Mouse (Mus musculus) adrenal gland (tissue): Measurements from ENCODE around the gene Usp6nl.

Experiments used
- intact Hi-C: fragments of 180-260 bp; cut with DNase I; formaldehyde crosslinking; loops from one replicate; pipeline ENCODE4 v1.15.1; 2025

Gene Usp6nl

DNA sequence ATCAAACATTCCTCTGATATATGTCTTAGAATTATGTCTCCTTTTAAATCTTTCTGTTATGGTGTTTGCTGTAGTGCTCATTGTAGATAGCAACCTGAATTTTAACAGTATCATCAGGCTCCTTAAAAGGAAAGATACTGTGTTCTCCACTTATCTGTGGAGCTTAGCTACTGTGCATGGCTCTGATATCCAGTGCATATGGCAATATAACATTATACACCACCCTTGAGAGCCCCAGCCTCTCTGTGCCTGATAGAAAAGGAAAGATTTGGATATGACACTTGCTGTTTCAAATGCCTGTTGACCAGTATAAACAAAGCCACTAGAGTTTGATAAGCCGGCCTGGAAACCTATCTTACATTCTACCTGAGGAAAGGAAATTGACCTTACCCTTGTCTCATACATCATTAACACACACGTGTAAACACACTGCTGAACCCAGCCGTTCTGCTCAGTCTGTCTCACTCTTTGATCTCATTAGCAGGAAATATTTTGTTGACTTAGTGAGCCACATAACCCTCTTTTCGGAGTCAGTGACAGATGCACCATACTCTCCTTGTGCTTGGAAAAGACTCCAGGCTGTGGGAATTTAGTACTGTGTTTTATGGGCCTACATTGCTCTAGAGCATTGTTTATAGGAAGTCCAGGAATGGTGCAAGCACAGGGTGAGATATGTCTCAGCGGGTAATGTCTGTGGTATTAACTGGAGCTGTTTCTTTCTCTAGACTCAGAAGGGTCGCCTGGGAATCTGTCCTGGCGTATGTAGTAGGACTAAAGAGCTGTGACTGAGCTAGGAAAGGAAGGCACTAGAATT is 9.1 kb downstream of the Usp6nl start:
- intact Hi-C loops, result no loop called here

DNA sequence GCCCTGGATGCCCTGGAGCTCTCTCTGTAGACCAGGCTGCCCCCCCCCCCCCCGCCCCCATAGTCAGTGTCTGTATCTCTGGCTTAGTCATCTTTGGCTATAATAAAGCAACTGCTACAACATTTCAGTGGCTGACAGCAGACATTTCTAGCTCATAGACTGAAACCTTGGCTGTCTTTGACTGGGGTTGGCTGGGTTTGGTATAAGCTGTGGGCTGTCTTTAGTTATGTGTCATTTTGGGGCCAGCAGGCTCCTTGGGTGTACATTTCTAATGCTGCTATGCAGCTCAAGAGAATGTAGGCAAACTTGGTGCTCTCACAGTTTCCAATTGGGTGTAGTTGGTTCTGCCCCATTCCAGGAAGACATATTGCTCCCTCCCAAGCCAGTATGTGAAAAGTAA is 11.1 kb downstream of the Usp6nl start:
- intact Hi-C loops, result no loop called here

DNA sequence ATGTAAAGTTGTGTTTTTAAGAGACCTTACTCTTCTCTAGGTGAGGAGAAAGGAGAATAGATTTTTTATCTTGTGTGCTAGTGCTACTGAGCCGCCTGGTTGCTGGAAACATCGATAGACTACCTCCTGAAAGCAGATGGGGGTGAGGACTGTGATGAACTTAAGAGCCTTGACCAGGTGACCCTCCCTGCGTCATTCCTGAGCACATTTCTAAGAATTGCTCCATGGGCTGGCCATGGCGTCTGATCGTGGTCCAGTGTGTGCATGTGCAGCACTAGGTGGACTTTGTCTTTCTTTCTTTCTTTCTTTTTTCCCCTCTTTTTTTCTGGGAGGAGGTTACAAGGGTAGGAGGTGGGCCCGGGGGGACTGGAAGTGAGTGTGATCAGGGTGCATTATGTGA is 11.5 kb downstream of the Usp6nl start:
- intact Hi-C loops, result no loop called here

DNA sequence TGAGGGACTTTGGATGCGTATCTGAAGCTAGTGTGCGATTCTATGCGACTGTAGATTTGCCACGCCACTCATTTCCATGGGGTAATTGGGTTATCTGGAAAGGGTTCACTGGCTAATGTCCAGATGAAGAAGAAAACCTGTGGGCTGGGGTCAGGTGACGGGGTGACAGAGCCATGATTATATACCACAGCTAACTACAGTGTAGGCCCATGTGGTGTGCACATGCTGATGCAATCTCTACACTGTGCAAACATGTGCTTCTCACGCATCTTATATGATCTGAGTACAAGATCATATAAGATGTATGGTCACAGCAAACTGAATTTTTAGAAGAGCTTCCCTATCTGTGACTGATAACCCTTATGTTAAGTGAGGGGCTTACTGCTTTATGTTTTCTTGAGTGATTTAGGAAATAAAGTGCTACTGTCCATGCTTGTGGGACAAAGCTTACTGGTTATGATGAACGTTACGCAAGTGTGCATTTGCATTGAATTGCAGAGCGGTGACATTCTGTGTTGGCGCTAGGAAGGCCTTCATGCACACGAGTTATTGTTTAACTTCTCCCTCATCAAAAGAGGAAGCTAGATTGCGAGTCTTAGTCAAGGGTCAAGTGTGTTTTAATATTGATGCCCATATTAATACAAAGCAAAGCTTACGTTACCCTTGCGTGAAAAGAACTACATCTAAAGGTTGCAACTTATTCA is 12.7 kb downstream of the Usp6nl start:
- intact Hi-C loops, result no loop called here

DNA sequence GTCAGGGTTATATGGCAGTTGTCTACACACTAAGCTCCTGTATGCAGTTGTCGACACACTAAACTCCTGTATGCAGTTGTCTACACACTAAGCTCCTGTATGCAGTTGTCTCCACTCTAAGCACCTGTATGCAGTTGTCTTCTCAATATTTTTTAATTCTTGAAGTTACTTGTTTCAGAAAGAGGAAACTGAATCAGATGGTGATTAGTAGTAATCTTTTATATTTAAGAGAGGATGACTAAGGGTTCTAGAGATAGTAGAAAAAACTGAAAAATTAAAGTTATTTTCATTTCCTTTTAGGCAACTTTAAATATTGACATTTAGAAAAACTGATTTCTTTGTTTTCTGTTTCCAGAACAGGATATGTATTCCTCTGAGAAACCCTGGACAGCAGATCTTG is 13.5 kb downstream of the Usp6nl start:
- intact Hi-C loops, result no loop called here

DNA sequence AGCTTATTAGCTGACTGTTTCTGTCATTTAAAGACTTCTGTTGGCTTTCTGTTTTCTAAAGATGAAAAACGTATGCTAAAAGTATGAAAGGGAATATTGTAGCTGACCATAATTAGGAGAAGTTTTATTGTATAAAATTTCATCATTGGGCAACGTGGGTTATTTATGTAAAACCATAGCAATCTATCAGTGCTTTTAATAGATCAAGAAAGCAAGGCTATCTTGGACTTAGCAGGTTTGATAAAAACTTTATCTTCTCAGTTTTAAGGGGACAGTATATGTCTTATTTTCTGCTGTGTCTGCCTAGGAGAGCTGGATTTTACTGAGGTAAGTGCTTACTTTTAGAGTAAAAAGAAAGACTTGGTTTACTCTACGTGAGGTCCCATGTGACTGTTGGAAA is 14.2 kb downstream of the Usp6nl start:
- intact Hi-C loops, result no loop called here

DNA sequence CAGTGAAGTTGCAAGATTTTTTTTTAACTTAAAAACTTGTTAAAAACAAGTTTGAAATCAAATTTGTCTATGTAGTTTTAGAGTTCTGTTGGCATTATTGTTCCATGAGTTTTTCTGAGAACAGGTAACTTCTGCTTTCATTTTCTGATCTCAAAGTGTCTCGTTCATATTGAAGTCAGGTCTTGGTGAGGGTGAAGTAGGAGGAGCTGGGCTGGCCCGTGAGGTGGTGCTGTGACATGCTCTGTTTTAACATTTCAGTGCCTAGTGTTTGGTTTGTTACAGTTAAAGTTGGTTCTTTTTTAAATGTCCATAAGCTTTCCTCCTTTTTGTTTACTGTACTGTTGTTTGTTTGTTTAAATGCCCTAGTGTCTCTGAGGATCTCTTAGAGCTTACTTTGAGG is 15.0 kb downstream of the Usp6nl start:
- intact Hi-C loops, result no loop called here

DNA sequence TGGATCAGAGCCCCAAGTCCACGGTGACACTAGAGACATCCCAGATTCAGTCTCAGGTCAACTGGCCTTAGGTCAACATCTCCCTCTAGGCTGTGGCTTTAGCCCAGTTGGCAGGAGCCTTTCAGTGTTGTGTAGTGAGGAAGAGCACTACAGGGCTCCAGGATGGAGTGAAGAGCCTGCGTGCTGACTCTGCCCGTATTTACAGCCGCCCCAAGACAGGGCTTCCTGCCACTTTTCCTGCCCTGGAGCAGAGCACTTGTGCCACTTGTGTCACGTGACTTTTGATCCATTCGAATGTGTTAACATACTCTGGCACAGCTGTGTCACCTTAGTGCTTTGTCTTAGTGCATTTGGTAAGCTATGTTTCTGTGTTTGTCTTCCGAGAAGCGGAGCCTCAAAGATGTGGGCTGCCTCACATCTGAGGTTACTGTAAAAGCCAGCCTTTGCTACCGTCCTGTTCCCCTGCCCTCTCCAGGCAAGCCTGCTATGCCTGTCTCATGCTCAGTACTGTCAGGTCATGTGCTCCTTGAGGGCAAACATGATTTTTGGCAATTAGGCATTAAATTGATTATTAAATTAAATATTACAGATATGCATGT is 15.7 kb downstream of the Usp6nl start:
- intact Hi-C loops, result no loop called here

DNA sequence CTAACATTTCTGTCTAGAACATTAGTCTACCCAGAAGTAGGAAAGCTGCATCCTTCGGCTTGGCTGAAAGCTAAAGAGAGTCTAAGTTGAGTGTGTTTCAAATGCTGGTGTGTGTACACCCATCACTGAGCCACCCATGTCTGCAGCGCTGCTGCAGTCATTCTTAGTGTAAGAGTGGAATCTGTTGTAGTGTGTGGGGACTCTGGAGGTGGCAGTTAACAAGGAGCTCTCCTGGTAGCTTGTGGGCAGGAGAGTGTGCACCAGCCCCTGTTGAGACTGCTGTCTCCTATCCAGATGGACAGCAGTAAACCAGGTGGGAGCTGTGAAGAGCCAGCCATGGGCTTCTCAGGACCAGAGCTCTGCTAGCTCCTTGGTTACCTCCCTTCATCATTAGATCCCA is 18.0 kb downstream of the Usp6nl start:
- intact Hi-C loops, result no loop called here

DNA sequence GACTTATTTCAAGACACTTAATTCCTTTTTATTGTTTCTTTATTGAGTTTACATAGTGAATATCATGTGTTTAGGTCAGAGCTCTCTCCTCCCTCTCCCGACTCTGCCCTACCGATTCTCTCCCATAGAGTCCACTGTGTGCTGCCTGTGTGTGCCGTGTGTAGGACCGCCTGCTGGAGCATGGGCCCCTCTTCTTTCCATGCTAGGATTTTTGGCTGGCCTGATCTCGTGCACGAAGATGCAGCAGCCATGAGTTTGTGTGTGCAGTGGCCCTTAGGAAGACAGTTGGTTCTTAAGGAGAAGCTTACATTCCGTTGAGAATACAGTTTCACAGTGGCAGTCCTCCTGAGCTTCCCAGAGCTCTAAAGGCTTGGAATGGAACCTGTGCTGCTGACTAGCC is 19.0 kb downstream of the Usp6nl start:
- intact Hi-C loops, result no loop called here

DNA sequence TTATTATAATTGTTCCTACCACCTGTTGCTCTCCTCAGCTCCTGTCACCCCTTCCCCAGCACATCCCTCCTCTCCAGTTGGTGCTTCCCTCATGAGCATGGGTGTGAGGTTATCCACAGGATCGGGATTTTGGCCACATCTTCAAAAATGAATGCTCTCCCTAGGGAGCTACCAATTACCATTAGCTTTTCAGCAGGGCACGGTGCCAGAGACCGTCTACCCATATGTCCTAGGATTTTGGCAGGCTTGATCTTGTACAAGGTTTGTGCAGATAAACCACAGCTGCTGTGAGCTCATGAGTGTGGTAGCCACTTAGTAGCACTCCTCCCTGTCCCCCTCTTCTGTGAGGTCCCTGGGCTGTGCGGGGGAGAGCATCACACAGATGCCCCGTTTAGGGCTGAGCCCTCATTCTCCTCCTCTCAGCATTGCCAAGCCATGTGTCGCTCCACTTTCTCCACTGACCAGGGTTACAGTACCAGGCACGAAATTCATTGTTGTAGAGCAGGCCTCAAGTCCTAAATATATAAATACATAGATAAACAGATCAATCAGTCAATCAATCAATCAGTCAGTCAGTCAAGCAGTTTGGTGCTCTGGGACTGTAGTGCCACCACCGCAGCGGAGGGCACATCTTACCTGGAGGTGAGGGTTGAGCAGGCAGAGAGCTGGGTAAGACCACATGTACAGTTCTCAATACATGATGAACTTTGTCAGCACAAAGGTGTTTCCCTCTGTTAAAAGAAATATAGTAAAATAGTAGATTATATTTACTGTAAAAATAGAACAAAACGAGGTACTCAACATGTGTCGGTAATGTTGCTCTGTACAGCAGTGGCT is 27.0 kb downstream of the Usp6nl start:
- intact Hi-C loops, result no loop called here

DNA sequence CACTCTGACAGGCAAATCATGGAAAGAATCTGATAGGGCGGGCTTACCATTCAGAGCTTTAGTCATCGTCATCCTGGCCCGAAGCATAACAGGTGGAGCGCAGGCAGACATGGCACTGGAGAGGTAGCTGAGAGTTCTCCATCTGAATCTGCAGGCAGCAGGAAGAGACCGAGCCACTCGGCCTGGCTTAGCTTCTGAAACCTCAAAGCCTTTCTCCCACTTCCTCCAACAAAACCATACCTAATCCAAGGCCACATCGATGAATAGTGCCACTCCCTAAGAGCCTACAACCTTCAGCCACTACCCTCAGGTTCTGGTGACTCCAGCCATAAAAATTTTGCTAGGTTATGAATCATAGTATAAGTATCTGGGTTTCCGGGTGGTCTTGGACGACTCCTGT is 27.7 kb downstream of the Usp6nl start:
- intact Hi-C loops, result no loop called here

DNA sequence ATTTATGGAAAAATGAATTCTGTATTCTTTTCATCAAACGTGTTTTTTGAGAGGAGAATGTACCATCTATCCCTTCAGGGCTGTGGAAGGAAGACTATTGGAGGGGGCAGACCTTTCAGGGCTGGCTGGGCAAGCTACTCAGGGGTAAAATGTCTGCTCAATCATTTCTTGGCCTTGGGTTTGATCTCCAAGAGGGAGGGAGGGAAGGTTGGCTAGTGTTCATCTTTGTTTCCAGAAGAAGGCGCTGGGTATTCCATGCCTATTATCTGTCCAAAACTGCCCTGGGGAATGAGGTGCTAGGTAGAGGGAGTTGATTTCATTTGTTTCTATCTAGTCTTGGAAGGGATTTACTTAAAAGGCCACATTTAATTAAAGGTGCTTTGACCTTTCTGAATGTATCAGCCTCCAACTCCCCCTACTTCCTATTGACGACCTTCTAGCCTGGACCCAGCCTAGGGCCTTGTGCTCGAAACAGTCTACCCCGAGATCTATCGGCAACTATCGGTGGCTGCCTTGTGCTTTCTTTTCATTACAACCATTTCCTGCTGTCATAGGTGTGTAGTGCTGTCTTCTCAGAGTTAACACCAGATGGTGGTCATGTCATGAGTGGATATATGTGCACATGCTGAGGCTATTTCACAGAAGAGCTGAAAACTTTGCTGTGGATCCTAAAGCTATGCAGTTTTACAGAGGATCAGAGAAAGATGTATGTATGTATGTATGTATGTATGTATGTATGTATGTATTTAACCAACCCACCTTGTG is 28.6 kb downstream of the Usp6nl start:
- intact Hi-C loops, result no loop called here

DNA sequence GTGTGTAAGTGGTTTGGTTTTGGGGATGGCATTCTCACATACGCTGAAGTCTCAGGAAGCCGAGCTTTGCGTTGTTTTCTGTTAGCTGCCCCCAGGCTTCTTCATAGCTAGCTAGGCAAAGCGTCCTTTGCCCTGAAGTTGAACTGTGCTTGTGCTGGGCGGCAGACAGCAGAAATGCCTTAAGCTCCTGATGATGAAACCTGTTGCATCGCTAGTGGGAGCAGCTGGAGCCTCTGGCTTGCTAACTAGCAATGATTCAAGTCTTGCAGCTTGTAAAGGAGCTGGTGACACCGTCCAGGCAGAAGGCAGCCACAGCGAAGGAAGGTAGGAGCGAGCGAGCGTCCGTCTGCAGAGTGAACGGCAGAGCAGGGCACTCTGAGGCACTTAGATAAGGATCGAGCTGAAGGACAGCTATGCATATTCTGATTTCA is 30.1 kb downstream of the Usp6nl start:
- intact Hi-C loops, result no loop called here

DNA sequence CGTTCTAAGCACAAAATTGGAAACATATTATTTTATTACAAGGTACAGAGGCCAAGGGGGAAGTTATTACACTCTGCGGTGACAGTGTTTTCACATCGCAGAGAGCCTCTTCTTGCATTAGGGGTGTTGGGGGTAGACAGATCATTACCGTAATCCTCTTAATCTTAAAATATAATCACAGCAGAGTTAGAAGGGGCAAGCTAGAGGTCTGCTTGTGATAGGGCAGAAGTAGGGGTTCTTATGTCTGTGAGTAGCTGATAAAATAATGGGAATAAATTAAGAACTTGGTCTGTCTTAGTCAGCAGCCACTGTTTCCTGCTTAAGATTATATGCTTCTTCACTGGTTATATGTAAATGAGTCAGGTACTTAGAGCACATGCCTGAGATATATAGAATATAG is 30.6 kb downstream of the Usp6nl start:
- intact Hi-C loops, result no loop called here

DNA sequence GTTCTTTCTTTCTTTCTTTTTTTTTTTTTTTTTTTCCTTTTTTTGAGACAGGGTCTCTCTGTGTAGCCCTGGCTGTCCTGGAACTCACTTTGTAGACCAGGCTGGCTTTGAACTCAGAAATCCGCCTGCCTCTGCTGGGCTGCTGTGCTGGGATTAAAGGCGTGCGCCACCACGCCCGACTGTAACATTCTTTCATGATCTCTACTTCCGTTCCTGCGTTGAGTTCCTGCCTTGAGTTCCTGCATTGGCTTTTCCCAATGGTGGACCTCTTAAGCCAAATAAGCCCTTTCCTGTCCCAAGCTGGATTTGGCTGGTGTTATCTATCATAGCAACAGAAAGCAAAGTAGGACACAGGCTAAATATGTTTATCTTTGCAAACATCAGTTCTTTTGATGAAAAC is 34.8 kb downstream of the Usp6nl start:
- intact Hi-C loops, result no loop called here

DNA sequence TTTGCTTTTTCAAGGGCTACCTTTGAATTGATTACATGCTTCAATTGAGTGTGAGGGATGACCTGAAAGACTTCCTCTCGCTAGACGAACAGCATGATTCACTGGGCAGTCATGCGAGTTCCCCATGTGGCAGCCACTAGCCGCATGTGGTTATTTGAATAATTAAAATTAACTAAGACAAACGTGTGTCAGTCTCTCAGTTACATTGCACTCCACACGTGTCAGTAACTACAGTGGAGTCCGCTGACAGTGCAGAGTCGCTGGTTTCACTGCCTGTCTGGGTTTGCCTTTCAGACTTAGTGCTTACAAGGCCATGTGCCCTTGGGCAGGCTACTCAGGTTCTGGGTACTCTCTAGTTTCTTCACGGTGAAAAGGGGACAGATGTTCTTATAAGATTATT is 37.2 kb downstream of the Usp6nl start:
- intact Hi-C loops, result loop anchor here (5.0 kb wide), 1 partner anchor 37 kb away; the partner anchor contains the start of gene Usp6nl

DNA sequence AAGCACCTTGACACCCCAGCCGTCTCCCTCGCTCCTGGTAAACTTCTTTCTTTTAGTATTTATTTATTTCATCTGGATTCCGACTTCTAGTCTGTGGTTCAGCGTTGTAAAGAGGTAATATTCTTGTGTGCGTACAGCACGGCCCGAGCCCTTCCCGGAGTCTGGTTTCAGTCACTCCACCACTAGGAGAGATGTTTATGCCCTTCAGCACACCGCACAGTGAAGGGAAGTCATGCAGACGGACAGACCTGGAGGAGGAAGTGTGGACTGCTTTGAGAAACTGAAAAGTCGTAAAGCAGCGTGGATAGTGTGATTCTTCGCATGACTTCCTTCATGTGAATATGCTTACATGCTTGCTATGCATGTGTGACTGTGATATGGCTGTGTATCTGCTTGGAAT is 40.7 kb downstream of the Usp6nl start:
- intact Hi-C loops, result loop anchor here (5.0 kb wide), 1 partner anchor 41 kb away; the partner anchor contains the start of gene Usp6nl

DNA sequence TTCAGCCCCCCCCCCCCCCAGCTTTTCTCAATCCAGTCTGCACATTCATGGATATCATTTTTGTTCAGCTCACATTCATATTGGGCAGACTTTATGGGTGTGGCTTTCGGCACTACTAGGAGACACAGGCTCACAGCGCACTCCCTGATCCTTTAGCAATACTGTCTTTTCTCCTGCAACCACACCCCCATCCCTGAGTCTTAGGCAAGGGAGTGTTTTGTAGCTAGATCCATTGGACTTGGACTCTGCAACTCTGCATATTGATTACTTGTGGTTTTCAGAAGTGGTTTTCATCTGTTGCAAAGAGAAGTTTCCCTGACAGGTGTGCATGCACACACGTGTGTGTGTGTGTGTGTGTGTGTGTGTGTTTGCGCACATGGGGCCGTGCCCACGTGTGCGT is 41.5 kb downstream of the Usp6nl start:
- intact Hi-C loops, result loop anchor here (5.0 kb wide), 1 partner anchor 42 kb away; the partner anchor contains the start of gene Usp6nl

DNA sequence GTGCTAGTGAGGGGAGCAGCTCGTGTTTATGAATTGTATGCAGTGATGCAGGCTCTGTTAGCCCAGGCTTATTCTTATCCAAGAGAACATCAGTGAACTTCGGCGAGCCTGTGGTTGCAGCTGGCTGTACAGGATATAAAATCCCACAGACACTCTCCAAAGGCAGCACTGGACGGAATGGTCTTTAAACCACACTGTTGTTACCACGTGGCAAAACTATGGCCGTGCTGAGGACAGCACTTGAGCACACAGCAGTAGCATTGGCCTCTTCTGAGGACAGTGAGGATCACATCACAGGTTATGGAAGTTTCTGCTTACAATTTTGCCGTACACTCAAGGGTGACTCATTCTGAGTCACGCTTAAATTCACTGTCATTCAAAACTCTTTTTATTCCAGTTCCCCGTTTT is 44.1 kb downstream of the Usp6nl start:
- intact Hi-C loops, result no loop called here

DNA sequence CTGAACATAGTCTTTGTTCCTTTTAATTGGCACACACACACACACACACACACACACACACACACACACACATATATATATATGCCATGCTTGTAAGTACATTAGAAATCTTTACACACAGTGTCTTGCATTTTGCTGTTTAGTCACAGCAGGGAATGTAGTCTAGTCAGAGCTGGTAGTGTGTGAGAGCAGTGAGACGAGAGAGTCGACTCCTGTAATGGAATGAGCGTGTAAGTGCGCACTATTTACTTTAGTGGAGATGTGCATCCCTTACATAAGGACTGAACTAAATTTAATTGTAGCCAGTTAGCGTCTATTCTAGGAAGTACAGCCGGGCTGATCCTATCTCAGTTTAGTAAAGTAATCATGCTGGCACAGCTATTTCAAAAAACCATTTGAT is 44.5 kb downstream of the Usp6nl start:
- intact Hi-C loops, result no loop called here
